Mouse (Mus musculus): ENCODE data around the gene Vmn2r100.

Gene Vmn2r100

DNA sequence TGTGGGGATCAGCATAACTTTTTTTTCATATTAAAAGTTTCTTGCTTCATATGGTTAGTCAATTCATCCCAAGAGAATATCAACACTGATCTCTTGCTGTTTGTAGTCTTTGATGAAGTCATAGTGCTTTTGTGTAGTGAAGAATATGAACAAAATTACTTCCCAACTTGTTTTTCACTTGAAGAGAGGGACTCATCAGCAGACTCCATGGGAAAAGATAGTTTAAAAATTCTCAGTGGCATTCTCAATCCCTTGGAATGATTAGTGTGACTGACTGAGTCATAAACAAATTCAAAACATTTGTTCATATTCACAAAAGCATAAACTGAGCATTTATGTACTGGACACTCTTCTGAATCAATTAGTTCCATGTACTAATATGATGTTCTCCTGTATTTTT, at the start of gene Vmn2r100:
Gene Vmn2r100, plus strand, starts transcription at position 301 of the 400 bp plus-strand sequence.
- no peak for DNase-seq (ENCODE audit: low spot score in 2 of 2)

DNA sequence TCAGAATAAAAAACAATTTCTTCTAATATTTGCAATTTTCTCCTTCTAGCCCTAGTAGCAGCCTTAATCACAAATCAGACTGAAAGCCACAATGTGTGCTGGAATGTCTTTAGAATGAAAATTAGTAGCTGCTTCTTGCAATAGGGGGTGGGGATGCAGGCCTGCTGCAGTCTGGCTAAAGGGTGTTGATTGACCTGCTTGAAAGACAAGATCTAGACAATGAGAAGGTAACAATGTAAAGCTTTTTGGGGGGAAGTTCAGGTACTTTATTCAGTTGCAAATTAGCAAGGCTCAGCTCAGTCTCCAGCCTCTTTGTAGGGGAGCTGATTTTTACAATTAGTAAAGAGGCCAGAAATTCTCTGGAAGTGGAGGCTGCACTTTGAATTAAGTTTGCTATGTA, 21.7 kb upstream of the Vmn2r100 start:
- no peak for DNase-seq (ENCODE audit: low spot score in 2 of 2)

DNA sequence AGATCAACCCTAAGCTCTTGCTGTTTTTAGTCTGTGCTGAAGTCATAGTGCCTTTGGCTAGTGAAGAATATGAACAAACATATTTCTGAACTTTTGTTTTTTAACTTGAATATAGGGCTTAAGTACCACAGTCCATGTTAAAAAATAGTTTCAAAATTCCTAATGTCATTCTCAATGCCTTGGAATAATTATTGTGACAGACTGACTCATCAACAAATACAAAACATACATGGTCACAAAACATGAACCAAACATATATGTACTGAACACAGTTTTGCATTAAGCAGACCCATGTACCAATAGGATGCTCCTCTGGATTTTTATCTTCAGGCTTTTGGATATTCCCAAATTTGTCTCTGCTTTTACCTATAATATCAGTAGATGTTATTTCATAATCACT, 72.4 kb downstream of the Vmn2r100 start, which contains the start of gene Vmn2r101:
Gene Vmn2r101, plus strand, starts transcription at position 301 of the 400 bp plus-strand sequence.
- DNase-seq (ENCODE audit: low spot score in 2 of 2) = no peak
